Mouse (Mus musculus) c-Kit-negative CD71-positive TER-119-positive erythroid progenitor cells, embryonic 14.5 days (primary cell): ENCODE data around the gene Ccnh.
"Not testable (repeated sequence)": the region's sequence is repeated elsewhere in the genome, so short reads cannot be mapped to it uniquely, and the experiment has no call there.

Source experiments
- DNase-seq: peaks from one replicate; pipeline ENCODE4 v3.0.0-alpha.2; 2013; ENCODE audit warnings: low read depth, low spot score

The Ccnh gene

GRCm38 (mm10) chr13:85188903-85189643 lies at the start of gene Ccnh:
Gene Ccnh (plus strand): TSS chr13:85189408.
- peak; percentile 88 for DNase-seq

- DNase-seq, result not testable (repeated sequence)
Measured at GRCm38 (mm10) chr13:85143361-85143760, 45.8 kb upstream of the Ccnh start.

- DNase-seq, result no peak
Measured at GRCm38 (mm10) chr13:85146471-85146870, 42.7 kb upstream of the Ccnh start.

- DNase-seq, result no peak
Measured at GRCm38 (mm10) chr13:85154746-85155145, 34.5 kb upstream of the Ccnh start.

GRCm38 (mm10) chr13:85159971-85160370 lies 29.2 kb upstream of the Ccnh start:
- DNase-seq, result no peak

GRCm38 (mm10) chr13:85164512-85165124 lies 24.6 kb upstream of the Ccnh start:
- no peak for DNase-seq

- DNase-seq, result peak; percentile 37
Measured at GRCm38 (mm10) chr13:85189644-85190121, 475 bp downstream of the Ccnh start.

- no peak for DNase-seq
Measured at GRCm38 (mm10) chr13:85191253-85191652, 2.0 kb downstream of the Ccnh start.

- no peak for DNase-seq
Measured at GRCm38 (mm10) chr13:85207493-85207892, 18.3 kb downstream of the Ccnh start.

- no peak for DNase-seq
Measured at GRCm38 (mm10) chr13:85208656-85209055, 19.4 kb downstream of the Ccnh start.

GRCm38 (mm10) chr13:85210353-85210752 lies 21.1 kb downstream of the Ccnh start:
- DNase-seq, result no peak

- no peak for DNase-seq
Measured at GRCm38 (mm10) chr13:85218656-85219055, 29.4 kb downstream of the Ccnh start.

GRCm38 (mm10) chr13:85238760-85239159 lies 49.6 kb downstream of the Ccnh start:
- DNase-seq, result no peak
